Mouse (Mus musculus) embryonic facial prominence, embryonic 15.5 days (tissue): ENCODE data around the gene Olfr58. TPM values are rescaled to one million over a fixed set of nuclear protein-coding genes. Genes with fewer than 3 reads are reported as not detected.
"Not testable (repeated sequence)": the region's sequence is repeated elsewhere in the genome, so short reads cannot be mapped to it uniquely, and the experiment has no call there.

Experiments used
- ATAC-seq: fragments of 200-750 bp; cut with Nextera tagmentation; 2 replicates; pipeline ENCODE4 v1.8.0; 2017; ENCODE audit warnings: low read depth, moderate TSS enrichment; ENCODE audit not compliant: insufficient number of reproducible peaks, low FRiP score, low TSS enrichment
- H3K27ac ChIP-seq: fragments of 300-500 bp; sonication (generic); replicated peaks from 2 replicates; pipeline ENCODE4 v1.5.1; 2015; ENCODE audit warnings: mild to moderate bottlenecking, inconsistent platforms
- H3K27me3 ChIP-seq: fragments of 300-500 bp; sonication (generic); 2 replicates; pipeline ENCODE4 v1.6.1; 2015; ENCODE audit warnings: inconsistent platforms
- H3K36me3 ChIP-seq: fragments of 300-500 bp; sonication (generic); 2 replicates; pipeline ENCODE4 v1.6.1; 2015; ENCODE audit warnings: mild to moderate bottlenecking, inconsistent platforms
- H3K4me1 ChIP-seq: fragments of 300-500 bp; sonication (generic); 2 replicates; pipeline ENCODE4 v1.6.1; 2015; ENCODE audit warnings: inconsistent platforms
- H3K4me2 ChIP-seq: fragments of 300-500 bp; sonication (generic); replicated peaks from 2 replicates; pipeline ENCODE4 v1.6.1; 2015; ENCODE audit warnings: mild to moderate bottlenecking, inconsistent platforms
- H3K4me3 ChIP-seq: fragments of 300-500 bp; sonication (generic); replicated peaks from 2 replicates; pipeline ENCODE4 v1.5.1; 2015; ENCODE audit warnings: mild to moderate bottlenecking, inconsistent platforms
- H3K9ac ChIP-seq: fragments of 300-500 bp; sonication (generic); 2 replicates; pipeline ENCODE4 v1.6.1; 2015; ENCODE audit warnings: inconsistent platforms
- H3K9me3 ChIP-seq: fragments of 300-500 bp; sonication (generic); replicated peaks from 2 replicates; pipeline ENCODE4 v1.6.1; 2016; ENCODE audit warnings: inconsistent platforms
- WGBS: fragments of 180-500 bp; shearing (Covaris S2); methylation state at CpG from one replicate; pipeline ENCODE4 v1.1.7; 2015; 5-methylcytosine and 5-hydroxymethylcytosine counted together
- polyA plus RNA-seq: library from polyadenylated mRNA; unstranded; fragments of >200 nt; fragmentation: Nextera tagmentation; extraction: Ambion mirVana; gene quantifications from 2 replicates; pipeline ENCODE4 v1.2.1, GENCODE M21; 2015

The Olfr58 gene
- not detected in 2 replicates for polyA plus RNA-seq

GRCm38 (mm10) chr9:19779983-19780382, at the start of gene Olfr58:
Olfr58 (plus strand) TSS chr9:19780283.
- no peaks in the 10 kb centered on the region for H3K27me3 ChIP-seq
- no peak for ATAC-seq
- H3K9ac ChIP-seq, result no peak within 1 kb of the TSS
- no peaks in the 10 kb centered on the region for H3K4me1 ChIP-seq
- no peak within 1 kb of the TSS for H3K27ac ChIP-seq
- no peaks in the 10 kb centered on the region for H3K9me3 ChIP-seq
- H3K4me3 ChIP-seq, result no peak within 1 kb of the TSS
- H3K36me3 ChIP-seq, result no peaks in the 10 kb centered on the region
- H3K4me2 ChIP-seq, result no peak within 1 kb of the TSS

- Histone ChIP-seq H3K27me3 (no peaks in the 10 kb centered on the region), H3K4me3 (no peak overlapping the region), H3K4me2 (no peak overlapping the region), H3K4me1 (no peaks in the 10 kb centered on the region), H3K9me3 (no peaks in the 10 kb centered on the region), H3K27ac (no peak overlapping the region), H3K36me3 (no peaks in the 10 kb centered on the region), H3K9ac (no peak overlapping the region)
- no peak for ATAC-seq
- 83% methylated on average over 14 of the region's 14 CpGs for WGBS
These were observed 10.9 kb upstream of the Olfr58 start for GRCm38 (mm10) chr9:19769136-19769535.

- Histone ChIP-seq H3K36me3 (no peaks in the 10 kb centered on the region), H3K9ac (no peak overlapping the region), H3K27me3 (no peaks in the 10 kb centered on the region), H3K4me1 (no peaks in the 10 kb centered on the region), H3K4me3 (no peak overlapping the region), H3K9me3 (no peaks in the 10 kb centered on the region), H3K4me2 (no peak overlapping the region), H3K27ac (no peak overlapping the region)
- no peak for ATAC-seq
- WGBS, result 91% methylated on average over 14 of the region's 14 CpGs
These were observed 10.4 kb upstream of the Olfr58 start for GRCm38 (mm10) chr9:19769701-19770100.

GRCm38 (mm10) chr9:19803000-19803399, 22.9 kb downstream of the Olfr58 start:
- Histone ChIP-seq H3K4me3 (no peak overlapping the region), H3K36me3 (no peaks in the 10 kb centered on the region)
- 69% methylated on average over 1 of the region's 1 CpGs for WGBS

GRCm38 (mm10) chr9:19804606-19805005, 24.5 kb downstream of the Olfr58 start, which contains the start of gene Olfr859:
Olfr859 (plus strand) TSS chr9:19804906.
- not testable (repeated sequence) for H3K36me3 ChIP-seq, H3K9me3 ChIP-seq, H3K27ac ChIP-seq, H3K9ac ChIP-seq, H3K4me2 ChIP-seq, H3K4me3 ChIP-seq, H3K4me1 ChIP-seq, H3K27me3 ChIP-seq, ATAC-seq
- 80% methylated on average over 1 of the region's 1 CpGs for WGBS

More at GRCm38 (mm10) chr9:19803000-19803399, 22.9 kb downstream of the Olfr58 start:
- H3K4me1 ChIP-seq, result no peaks in the 10 kb centered on the region
- H3K9ac ChIP-seq, result no peak overlapping the region
- no peaks in the 10 kb centered on the region for H3K27me3 ChIP-seq
- ATAC-seq, result no peak
- H3K27ac ChIP-seq, result no peak overlapping the region
- H3K9me3 ChIP-seq, result no peaks in the 10 kb centered on the region
- H3K4me2 ChIP-seq, result no peak overlapping the region

Other genes starting within 250 kb of the Olfr58 start
- gene Olfr853, start 239.2 kb upstream of the Olfr58 start, polyA plus RNA-seq, result not detected in 2 replicates
- gene Olfr854, start 212.9 kb upstream of the Olfr58 start, polyA plus RNA-seq, result not detected in 2 replicates
- 0.11 TPM in 1 of 2 replicates, not detected in the other for gene Olfr855, start 197.7 kb upstream of the Olfr58 start, polyA plus RNA-seq
- gene Zfp317, start 158.2 kb upstream of the Olfr58 start, polyA plus RNA-seq, result 22.3 and 26.7 TPM in 2 replicates
- 0.07 and 0.09 TPM in 2 replicates for gene Olfr857, start 70.8 kb upstream of the Olfr58 start, polyA plus RNA-seq
- not detected in 2 replicates for gene Olfr859, start 24.6 kb downstream of the Olfr58 start, polyA plus RNA-seq
- gene Olfr860, start 69.5 kb downstream of the Olfr58 start, polyA plus RNA-seq, result not detected in 2 replicates
- not detected in 2 replicates for gene Olfr862, start 107.7 kb downstream of the Olfr58 start, polyA plus RNA-seq
- gene Olfr77, start 136.6 kb downstream of the Olfr58 start, polyA plus RNA-seq, result 0.28 and 0.29 TPM in 2 replicates
- gene Olfr866, start 247.8 kb downstream of the Olfr58 start, polyA plus RNA-seq, result not detected in 2 replicates